ENCODE assay signal across 8 mouse cellular contexts in the genomic region with DNA sequence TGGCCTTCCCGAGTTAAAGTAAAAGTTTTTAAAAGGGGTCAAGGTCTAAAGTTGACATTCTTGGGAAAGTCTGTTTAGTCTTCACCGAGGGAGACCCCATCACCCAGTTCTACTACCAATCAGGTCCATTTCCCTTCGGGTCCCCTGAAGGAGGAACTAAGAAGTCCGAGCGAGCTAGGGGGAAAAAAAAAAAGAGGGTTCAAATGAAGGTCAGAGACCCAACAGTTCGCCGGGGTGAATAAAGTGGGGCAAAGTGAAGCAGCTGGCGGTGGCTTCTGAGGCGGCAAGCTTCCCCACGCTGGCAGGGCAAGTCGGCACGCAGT. TPM values are rescaled to one million over a fixed set of nuclear protein-coding genes. Genes with fewer than 3 reads are reported as not detected.
DNase-seq lines count a peak whose midpoint lies in the region; ATAC-seq and TF ChIP-seq lines count a peak whose summit lies in the region.

No protein-coding gene starts in this region.

- WGBS in lung, postnatal 0 days, result under 1% methylated on average over 12 of the region's 12 CpGs
- WGBS in embryonic facial prominence, embryonic 12.5 days, result under 1% methylated on average over 12 of the region's 12 CpGs
- WGBS in intestine, postnatal 0 days, result 1% methylated on average over 12 of the region's 12 CpGs
- WGBS in neural tube, embryonic 13.5 days, result under 1% methylated on average over 12 of the region's 12 CpGs

- H3K27ac ChIP-seq in lung, postnatal 0 days (ENCODE audit: low read length), result peak overlapping the region; percentile 96
- peak overlapping the region; percentile 98 for H3K27ac ChIP-seq in embryonic facial prominence, embryonic 12.5 days
- H3K27ac ChIP-seq in intestine, postnatal 0 days (ENCODE audit: low read depth, low read length), result peak overlapping the region; percentile 97
- peak overlapping the region; percentile 98 for H3K27ac ChIP-seq in neural tube, embryonic 13.5 days (replicated peaks)

- no peaks in the 10 kb centered on the region for H3K27me3 ChIP-seq in lung, postnatal 0 days (replicated peaks; ENCODE audit: insufficient read depth, low read length)
- no peaks in the 10 kb centered on the region for H3K27me3 ChIP-seq in embryonic facial prominence, embryonic 12.5 days
- no peaks in the 10 kb centered on the region for H3K27me3 ChIP-seq in intestine, postnatal 0 days (replicated peaks; ENCODE audit: control insufficient read depth, insufficient read depth, low read length)
- H3K27me3 ChIP-seq in neural tube, embryonic 13.5 days, result no peaks in the 10 kb centered on the region

- peak; percentile 5; the same call in 1 of the 2 replicates for ATAC-seq in lung, postnatal 0 days
- ATAC-seq in embryonic facial prominence, embryonic 12.5 days (ENCODE audit: insufficient number of reproducible peaks, insufficient read depth, low FRiP score, low TSS enrichment), result no peak
- peak; percentile 37 for ATAC-seq in intestine, postnatal 0 days
- ATAC-seq in neural tube, embryonic 13.5 days (ENCODE audit: low read depth), result no peak

- H3K9me3 ChIP-seq in lung, postnatal 0 days (ENCODE audit: low read length), result no peaks in the 10 kb centered on the region
- H3K9me3 ChIP-seq in embryonic facial prominence, embryonic 12.5 days, result no peaks in the 10 kb centered on the region
- H3K9me3 ChIP-seq in intestine, postnatal 0 days (ENCODE audit: control insufficient read depth), result no peaks in the 10 kb centered on the region
- no peaks in the 10 kb centered on the region for H3K9me3 ChIP-seq in neural tube, embryonic 13.5 days

- peak; percentile 46 for DNase-seq in lung, postnatal 0 days (ENCODE audit: low spot score)
- DNase-seq in lung, adult 18-20 months, result no peak
- no peak for DNase-seq in T-cell, adult 2 months (ENCODE audit: low spot score)
- no peak for DNase-seq in adrenal gland, adult 18-20 months (ENCODE audit: low spot score in 2 of 2)
- DNase-seq in testis, postnatal 10 days (ENCODE audit: low spot score), result no peak

- peak overlapping the region; percentile 99 for H3K4me3 ChIP-seq in lung, postnatal 0 days (ENCODE audit: low read depth, low read length)
- peak overlapping the region; percentile 84 for H3K4me3 ChIP-seq in embryonic facial prominence, embryonic 12.5 days
- peak overlapping the region; percentile 88 for H3K4me3 ChIP-seq in intestine, postnatal 0 days (ENCODE audit: low read depth, low read length)
- H3K4me3 ChIP-seq in neural tube, embryonic 13.5 days, result peak overlapping the region; percentile 99

- peak overlapping the region; percentile 91 for H3K9ac ChIP-seq in lung, postnatal 0 days (replicated peaks; ENCODE audit: low read depth)
- peak overlapping the region; percentile 97 for H3K9ac ChIP-seq in embryonic facial prominence, embryonic 12.5 days
- peak overlapping the region; percentile 90 for H3K9ac ChIP-seq in intestine, postnatal 0 days (ENCODE audit: low read depth, low read length)
- peak overlapping the region; percentile 99 for H3K9ac ChIP-seq in neural tube, embryonic 13.5 days

- TF ChIP-seq EP300 in lung, postnatal 0 days (IDR thresholded peaks at IDR 0.05), result no peak

- H3K36me3 ChIP-seq in lung, postnatal 0 days (ENCODE audit: insufficient read depth, low read length), result no peaks in the 10 kb centered on the region
- H3K36me3 ChIP-seq in embryonic facial prominence, embryonic 12.5 days, result no peaks in the 10 kb centered on the region
- no peaks in the 10 kb centered on the region for H3K36me3 ChIP-seq in intestine, postnatal 0 days (ENCODE audit: control insufficient read depth, insufficient read depth)
- no peaks in the 10 kb centered on the region for H3K36me3 ChIP-seq in neural tube, embryonic 13.5 days

- H3K4me1 ChIP-seq in lung, postnatal 0 days (ENCODE audit: insufficient read depth, low read depth, low read length), result peaks cover 15% of the 10 kb centered on the region; the same call in 1 of the 2 replicates
- H3K4me1 ChIP-seq in embryonic facial prominence, embryonic 12.5 days, result peaks cover 20% of the 10 kb centered on the region
- H3K4me1 ChIP-seq in intestine, postnatal 0 days (replicated peaks; ENCODE audit: control insufficient read depth, insufficient read depth, low read length), result 0 out of 2 replicates have a peak, but pooled peaks cover 4% of the 10 kb centered on the region
- H3K4me1 ChIP-seq in neural tube, embryonic 13.5 days (replicated peaks), result peaks cover 34% of the 10 kb centered on the region

- H3K4me2 ChIP-seq in lung, postnatal 0 days (replicated peaks; ENCODE audit: low read depth, low read length), result peak overlapping the region; percentile 84
- H3K4me2 ChIP-seq in embryonic facial prominence, embryonic 12.5 days (replicated peaks), result peak overlapping the region; percentile 61
- H3K4me2 ChIP-seq in intestine, postnatal 0 days (replicated peaks; ENCODE audit: low read depth), result peak overlapping the region; percentile 84
- H3K4me2 ChIP-seq in neural tube, embryonic 13.5 days, result peak overlapping the region; percentile 83

- TF ChIP-seq CTCF in lung, postnatal 0 days (IDR thresholded peaks at IDR 0.05), result no peak
- no peak for TF ChIP-seq CTCF in intestine, postnatal 0 days (IDR thresholded peaks at IDR 0.05; ENCODE audit: low read depth)

RNA-seq across cellular contexts. Expression of gene Atxn2, which starts 0.3 kb away (rescaled TPM):
- polyA plus RNA-seq in lung, postnatal 0 days (2015; fragmentation: Nextera tagmentation; extraction: Ambion mirVana), result 40.6 and 45.3 TPM in 2 replicates
- 72.3 and 91.6 TPM in 2 replicates for polyA plus RNA-seq in embryonic facial prominence, embryonic 12.5 days (2016; fragmentation: Nextera tagmentation; extraction: Ambion mirVana)
- polyA plus RNA-seq in intestine, postnatal 0 days (2015; fragmentation: Nextera tagmentation; extraction: Ambion mirVana), result 54.3 and 62.6 TPM in 2 replicates
- polyA plus RNA-seq in neural tube, embryonic 13.5 days (2015; fragmentation: Nextera tagmentation; extraction: Ambion mirVana), result 83.7 and 89.1 TPM in 2 replicates
- total RNA-seq in adrenal gland, adult 18-20 months (2021), result 100 to 1,000 TPM; 165 to 216 TPM

RNA-seq across cellular contexts. Expression of gene Brap, which starts 50.4 kb away (rescaled TPM):
- polyA plus RNA-seq in lung, postnatal 0 days (2015; fragmentation: Nextera tagmentation; extraction: Ambion mirVana), result 32.2 and 37.6 TPM in 2 replicates
- 47.7 and 51.2 TPM in 2 replicates for polyA plus RNA-seq in embryonic facial prominence, embryonic 12.5 days (2016; fragmentation: Nextera tagmentation; extraction: Ambion mirVana)
- 30.6 and 30.7 TPM in 2 replicates for polyA plus RNA-seq in intestine, postnatal 0 days (2015; fragmentation: Nextera tagmentation; extraction: Ambion mirVana)
- 46.1 and 47.3 TPM in 2 replicates for polyA plus RNA-seq in neural tube, embryonic 13.5 days (2015; fragmentation: Nextera tagmentation; extraction: Ambion mirVana)
- total RNA-seq in adrenal gland, adult 18-20 months (2021), result 10 to 100 TPM; 53.5 to 58.7 TPM

RNA-seq across cellular contexts. Expression of gene Acad10, which starts 50.5 kb away (rescaled TPM):
- 3.7 and 4.5 TPM in 2 replicates for polyA plus RNA-seq in lung, postnatal 0 days (2015; fragmentation: Nextera tagmentation; extraction: Ambion mirVana)
- polyA plus RNA-seq in embryonic facial prominence, embryonic 12.5 days (2016; fragmentation: Nextera tagmentation; extraction: Ambion mirVana), result 1.6 and 2.2 TPM in 2 replicates
- 5.3 and 5.6 TPM in 2 replicates for polyA plus RNA-seq in intestine, postnatal 0 days (2015; fragmentation: Nextera tagmentation; extraction: Ambion mirVana)
- 1.3 and 1.6 TPM in 2 replicates for polyA plus RNA-seq in neural tube, embryonic 13.5 days (2015; fragmentation: Nextera tagmentation; extraction: Ambion mirVana)
- 10 to 100 TPM; 25.2 to 29.4 TPM for total RNA-seq in adrenal gland, adult 18-20 months (2021)

Comparison
In these comparisons a context has a peak if more than half of its experiments do, and no peak if none do; other contexts are left out.
1. ATAC-seq: peak in lung, postnatal 0 days (single experiment) and intestine, postnatal 0 days (single experiment); none in embryonic facial prominence, embryonic 12.5 days (single experiment) and neural tube, embryonic 13.5 days (single experiment).
2. Peak in every context shown above with its lines, with median percentiles within 50 percentile points of each other: H3K27ac ChIP-seq, H3K4me2 ChIP-seq, H3K4me3 ChIP-seq and H3K9ac ChIP-seq.